Mouse (Mus musculus) ovary, postnatal 36 days (tissue): ENCODE results near the gene Rpl29.

Source experiments
- DNase-seq: peaks from one replicate; pipeline ENCODE4 v3.0.0; 2022; ENCODE audit warnings: low spot score, mixed read lengths

Rpl29 gene

DNA sequence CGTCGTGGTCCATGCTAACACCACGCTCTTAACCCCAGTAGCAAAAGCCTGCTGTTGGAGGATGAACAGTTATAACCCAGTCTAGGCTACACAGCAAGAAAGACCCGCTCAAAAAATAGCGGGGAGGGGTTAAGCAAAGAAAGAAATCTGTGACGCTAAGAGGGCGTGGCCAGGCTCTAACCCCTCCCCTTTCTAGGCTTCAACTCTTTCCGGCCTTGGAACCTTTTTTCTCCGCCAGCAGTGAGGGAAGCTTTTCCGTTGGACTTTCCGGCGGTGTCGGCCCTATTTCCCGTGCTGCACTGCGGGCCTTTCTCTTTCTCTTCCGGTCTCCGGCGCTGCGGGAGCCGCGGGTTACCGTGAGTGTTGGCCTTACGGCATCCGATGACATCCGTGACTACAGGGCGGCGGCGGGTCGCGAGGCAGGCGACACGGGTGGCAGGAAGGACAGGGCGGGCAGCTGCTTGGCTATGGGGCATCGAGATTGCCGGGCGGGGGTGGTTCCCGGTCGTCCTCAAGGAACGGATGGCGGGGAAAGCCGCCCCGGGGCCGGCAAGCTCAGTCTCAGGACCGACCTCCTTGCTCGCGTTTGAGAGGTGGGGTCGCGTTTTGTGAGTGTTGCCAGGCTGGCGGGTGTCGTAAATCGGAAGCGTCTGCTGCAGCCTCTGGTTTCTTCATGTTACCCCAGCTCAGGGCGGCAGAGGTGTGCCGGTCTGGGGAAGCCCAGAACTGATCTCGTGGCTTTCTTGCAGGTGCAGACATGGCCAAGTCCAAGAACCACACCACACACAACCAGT lies at the start of gene Rpl29:
Rpl29 (plus strand) TSS at position 234 of the 794 bp plus-strand sequence.
- peak; percentile 94 for DNase-seq

DNA sequence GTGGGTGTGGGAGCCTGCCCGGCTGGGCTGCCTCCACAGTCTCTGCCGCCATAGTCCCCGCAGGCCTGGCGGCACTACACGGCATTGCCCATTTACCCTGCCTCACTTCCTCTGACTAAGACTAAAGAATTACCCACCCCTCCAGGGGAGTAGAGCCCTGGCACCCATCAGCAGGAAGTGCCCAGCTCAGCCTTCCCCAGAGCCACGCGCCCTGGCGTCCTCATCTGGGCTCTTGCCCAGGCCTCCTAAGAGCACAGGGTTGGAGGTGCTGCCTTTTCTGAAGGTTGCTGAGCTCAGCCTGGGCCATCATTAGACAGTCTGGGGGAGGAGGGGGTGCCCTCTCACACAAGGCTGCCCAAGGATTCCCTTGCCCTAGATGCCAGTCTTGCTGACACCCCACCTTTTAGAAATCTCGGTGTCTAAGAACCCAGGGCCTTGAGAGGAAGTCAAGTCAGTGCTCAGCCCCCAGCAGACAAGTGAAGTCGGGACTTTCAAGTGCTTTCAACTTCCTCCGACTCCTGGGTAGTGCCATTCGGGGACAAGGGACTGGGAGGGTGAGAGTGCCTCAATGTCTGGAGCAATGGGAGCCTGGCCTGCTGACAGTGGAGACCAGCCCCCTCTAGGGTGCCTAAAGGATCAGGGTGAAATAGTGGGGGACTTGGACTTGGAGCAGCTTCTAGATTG lies 42.9 kb upstream of the Rpl29 start:
- peak; percentile 31 for DNase-seq

DNA sequence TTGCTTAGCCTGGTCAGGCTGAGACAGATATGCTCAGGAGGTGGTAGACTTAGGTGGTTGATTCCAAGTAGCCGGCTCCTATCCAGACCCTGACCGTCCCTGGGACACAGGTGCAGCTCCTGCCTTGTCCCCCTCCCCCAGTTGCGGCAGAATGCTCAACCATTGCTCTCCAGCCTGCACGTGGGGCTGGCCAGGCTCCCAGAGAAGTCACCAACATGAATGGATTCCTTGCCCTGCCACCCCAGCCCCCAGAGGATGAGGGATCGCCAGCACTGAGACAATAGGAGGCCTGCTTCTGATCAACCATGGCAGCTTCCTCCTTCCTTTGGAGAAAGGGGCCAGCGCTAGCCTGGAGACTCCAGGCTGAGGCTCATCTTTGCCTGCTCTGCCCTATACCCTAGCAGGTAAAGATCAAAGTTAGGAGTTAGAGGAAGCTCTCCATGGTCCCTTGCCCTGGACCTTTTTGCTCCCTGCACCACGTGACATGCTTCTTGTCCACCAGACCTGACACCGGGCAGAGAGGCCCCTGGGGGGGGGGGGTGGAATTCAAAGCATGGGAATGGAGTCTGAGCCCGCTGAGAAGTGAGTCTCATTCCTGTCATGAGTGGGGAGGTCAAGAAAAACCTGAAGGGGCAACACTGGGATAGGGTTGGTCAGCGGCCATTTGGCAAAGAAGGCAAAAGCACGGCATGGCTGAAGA lies 36.3 kb upstream of the Rpl29 start:
- DNase-seq: no peak

DNA sequence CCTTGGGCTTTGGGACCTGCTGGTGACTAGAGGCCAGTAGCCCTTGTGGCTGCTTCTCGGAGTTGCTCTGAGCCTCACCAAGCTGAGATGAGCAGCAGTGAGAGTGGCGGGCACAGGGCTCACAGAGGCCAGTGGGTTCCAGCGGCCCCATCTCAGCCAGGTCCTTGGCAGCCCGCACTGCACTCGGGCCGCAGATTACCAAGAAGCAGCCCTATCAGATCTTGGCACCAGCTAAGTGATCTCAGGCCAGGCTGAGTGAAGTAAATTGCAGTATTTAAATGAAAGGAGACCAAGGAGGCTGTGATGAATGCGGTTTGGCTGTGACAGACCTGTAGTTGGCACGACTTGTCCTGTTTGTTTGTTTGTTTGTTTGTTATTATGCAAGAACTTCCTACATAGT lies 35.7 kb upstream of the Rpl29 start:
- DNase-seq: no peak

DNA sequence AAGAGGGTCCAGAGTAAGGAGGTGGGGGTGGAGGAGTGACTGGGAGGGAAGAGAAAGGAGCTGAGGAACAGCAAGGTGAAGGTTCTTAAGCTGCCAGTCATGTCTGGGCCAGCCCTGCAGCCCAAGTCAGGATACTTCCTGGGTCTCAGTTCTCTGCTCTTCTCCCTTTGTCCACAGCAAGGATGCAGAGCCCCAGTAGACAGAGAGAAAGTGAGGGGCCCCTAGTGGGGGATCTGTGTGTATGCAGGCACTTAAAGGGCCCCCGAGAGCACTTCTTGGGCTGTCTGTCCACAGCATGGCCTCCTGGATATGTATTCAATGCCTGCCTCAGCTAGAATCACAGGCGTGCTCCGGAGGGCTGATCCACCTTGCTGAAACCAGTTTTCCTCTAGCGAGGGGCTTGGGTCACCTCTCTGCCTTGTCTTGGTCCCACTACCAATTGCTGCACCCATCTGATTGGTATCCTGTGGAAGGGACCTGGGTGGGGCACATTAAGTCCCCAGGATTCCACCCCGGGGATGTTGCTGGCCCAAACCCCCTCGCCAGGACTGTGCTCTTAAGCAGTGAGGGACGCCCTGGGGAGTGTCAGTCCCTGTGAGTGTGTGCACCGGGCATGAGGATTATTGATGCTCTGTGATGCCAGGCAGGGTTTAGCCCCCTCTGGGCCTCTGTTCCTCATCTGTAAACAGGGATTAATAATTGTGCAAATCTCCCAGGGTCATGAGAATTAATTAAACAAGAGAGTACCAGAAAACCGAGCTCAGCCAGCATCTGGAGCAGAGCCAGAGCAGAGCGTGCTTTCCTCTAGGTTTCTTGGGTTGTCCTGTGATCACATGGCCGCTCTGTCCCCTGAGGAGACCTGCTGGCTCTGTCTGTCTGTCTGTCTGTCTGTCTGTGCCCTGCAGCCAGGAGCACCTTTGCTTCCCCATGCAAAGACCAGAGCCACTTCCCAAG lies 34.3 kb upstream of the Rpl29 start:
- DNase-seq: no peak

DNA sequence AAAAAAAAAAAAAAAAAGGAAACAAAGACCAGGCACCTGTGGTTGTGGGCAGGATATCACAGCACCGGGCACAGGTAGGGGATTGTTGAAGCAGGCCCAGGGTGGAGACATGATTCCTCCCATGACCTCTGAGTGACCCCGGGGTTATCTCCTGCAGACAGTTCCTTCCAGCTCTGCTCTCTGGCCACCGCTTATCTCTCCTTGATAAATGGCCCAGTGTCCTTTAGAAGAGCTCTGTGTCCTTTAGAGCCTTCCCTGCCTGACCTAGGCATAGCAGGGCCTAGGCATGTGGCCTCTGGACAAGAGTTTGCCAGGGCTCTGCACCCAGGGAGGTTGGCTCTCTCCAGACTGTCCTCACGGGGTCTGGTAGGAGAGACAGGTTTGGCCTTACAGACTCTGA lies 31.5 kb upstream of the Rpl29 start:
- DNase-seq: no peak

DNA sequence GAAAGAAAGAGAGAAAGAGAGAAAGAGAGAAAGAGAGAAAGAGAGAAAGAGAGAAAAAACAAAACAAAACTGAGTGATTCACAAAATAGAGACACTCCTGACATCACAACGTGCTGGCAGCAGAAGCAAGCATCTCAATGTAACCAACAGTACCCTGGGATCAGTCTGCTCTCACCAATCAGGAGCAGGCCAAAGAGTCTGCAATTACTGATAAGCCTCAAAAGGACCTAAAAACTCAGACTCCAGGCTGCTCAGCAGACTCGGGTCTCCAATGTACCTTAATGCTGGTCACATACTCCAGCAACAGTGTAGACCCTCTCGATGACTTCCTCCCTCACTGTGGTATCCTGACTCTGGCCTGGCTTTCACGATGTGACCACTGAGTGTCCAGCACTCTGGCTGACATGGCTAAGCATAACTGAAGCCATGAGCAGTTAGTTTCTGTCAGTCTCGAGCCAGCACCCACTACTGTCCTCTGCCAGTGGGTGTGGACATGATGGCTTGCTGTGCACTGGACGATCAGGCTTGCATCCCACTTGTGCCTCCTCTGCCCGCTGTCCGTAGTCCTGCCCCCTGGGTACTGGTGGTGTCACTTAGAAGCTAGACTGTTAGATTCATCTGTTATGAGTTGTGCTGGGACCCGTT lies 30.5 kb upstream of the Rpl29 start:
- no peak for DNase-seq

DNA sequence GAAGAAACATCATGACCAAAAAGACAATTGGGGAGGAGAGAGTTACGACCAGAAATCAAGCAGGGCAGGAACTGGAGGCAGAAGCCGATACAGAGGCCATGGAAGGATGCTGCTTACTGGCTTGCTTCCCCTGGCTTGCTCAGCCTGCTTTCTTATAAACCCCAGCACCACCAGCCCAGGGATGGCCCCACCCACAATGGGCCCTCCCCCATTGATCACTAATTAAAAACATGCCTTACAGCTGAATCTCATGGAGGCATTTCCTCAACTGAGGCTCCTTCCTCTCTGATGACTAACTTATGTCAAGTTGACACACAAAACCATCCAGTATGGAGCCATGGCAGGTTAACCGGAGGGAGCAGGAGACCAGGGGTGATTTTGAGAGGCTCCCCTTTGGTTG lies 29.4 kb upstream of the Rpl29 start:
- no peak for DNase-seq

DNA sequence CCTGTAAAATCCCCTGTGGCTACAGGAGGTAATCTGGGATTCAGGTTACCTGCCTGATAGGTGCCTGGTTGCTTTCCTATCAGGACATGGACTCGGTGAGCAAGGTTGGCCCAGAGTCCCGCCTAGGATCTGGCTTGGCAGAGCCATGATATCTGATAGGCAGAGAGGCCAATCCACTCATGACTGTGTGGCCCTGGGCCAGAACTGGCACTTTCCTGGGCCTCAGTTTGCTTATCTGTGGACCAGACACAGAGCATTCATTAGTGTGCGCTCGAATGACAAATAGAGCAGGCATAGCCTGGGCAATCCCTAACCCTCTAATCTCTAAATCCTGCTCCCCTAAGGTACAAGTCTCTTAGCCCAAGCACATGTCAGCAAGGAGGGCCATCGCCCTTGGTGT lies 27.1 kb upstream of the Rpl29 start:
- no peak for DNase-seq

DNA sequence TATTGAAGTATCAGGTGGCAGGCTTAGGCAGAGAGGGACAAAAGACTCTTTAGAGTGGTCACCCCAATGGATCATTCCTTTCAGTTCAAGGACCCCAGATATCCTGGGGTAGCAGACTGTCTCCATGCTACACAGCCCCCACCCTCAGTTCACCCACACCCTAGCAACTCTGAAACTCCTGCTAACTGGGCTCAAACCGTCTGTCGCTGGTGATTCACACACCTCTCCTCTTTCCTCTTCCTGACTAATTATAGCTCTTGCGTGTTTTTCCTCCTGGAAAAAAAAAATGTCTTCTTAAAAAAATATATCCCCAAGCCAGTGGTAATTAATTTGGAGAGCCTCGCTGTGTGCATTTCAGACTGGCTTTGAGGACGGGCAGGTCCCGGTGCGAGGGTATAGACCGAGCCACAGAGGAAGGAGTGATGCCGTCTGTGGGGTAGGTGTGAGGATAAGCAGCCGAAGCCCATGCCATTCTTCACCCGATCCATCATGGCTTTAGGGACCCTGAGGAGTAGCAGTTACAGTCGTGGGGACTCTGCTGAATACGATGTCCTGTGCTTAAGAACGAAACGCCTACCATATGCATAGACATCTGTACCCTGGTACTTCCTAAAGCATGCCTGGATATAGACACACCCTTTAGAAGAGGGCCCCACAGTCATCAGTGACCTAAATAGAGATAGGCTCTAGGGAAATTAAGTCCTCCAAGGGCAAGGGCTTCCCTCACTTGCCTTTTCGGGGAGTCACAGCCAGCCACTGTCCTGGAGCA lies 26.5 kb upstream of the Rpl29 start:
- no peak for DNase-seq

DNA sequence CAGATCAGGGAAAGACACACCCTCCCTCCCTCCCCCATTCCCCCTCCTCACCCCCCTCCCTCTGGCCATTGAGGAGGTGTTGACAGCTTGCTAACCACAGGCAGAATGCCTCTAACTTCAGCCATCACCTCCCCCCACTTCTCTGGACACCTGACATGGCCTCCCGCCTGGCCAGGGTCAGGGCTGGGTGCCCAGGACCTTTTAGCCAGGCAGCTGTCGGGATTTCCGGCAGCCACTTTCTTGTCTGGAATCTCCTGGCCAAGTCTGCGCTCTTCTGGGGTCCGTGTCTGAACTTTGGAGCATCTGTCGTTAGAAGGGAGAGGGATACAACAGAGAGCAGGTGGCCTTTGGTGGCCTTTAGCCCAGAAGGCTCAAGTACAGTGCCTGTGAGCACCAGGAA lies 24.0 kb upstream of the Rpl29 start:
- DNase-seq: no peak

DNA sequence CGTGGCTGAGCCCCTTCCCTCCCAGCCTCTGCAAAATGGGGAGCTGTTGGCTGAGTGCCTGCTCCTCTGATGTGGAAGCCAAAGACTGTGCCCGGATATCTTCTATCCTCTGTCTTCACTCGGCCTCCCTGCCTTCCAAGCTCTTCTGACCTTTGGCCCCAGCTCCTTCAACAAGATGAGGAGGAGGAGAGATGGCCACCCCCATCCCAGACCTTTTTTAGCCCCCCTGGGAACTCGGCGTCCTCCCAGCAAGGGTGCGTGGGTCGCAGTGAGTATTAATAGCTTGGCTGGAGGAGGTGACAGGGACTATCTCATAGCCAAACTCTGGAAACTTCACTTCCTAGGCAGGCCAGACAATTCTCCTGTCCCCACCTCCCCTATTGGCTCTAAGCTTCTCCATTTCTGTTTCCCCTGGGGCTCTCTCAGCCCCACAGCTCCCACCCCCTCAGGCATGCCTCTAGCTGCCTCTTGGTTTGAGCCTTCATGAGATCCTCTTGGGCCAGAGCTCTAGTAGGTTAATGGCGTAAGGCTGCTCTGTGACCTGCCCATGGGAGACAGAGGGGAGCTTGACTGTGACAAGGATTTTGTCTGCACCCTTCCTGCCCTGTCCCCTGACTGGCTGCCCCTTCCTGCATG lies 22.7 kb upstream of the Rpl29 start:
- no peak for DNase-seq

DNA sequence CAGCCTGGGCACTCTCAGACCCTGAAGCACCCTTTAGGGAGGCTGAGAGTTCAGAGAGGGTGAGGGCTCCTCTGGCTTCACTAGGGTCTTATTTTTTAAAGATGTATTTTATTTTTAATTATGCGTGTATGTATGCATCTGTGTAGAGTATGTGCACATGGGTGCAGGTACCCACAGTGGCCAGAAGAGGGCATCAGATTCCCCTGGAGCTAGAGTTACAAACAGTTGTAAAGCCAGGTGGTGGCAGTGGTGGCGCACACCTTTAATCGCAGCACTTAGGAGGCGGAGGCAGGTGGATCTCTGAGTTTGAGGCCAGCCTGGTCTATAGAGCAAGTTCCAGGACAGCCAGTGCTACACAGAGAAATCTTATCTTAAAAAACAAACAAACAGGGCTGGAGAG lies 20.2 kb upstream of the Rpl29 start:
- no peak for DNase-seq

DNA sequence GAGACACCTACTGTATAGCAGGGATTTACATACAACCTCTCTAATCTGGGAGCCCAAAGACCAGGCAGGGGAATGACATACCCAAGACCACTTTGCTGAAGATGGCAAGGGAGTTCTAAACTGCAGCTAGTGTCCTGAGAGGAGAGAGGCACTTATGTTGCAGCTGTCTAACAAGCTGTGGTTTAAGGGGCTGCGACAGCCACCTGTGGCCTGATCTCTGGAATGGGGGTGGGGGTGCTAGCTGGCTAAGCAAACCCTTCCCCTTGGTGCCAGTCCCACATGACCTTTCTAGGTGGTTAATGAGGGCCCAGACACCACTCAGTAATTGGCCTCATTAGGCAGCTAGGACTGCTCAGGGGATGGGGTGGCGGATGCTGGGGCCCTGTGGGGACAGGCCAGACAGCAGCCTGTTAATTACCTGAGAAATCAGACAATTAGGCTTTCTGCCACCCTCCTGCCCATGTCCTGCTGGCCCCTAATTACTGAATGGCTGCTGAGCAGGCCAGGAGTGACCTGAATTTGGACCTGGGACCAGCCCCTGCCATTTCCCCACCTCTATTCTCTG lies 19.1 kb upstream of the Rpl29 start:
- no peak for DNase-seq

DNA sequence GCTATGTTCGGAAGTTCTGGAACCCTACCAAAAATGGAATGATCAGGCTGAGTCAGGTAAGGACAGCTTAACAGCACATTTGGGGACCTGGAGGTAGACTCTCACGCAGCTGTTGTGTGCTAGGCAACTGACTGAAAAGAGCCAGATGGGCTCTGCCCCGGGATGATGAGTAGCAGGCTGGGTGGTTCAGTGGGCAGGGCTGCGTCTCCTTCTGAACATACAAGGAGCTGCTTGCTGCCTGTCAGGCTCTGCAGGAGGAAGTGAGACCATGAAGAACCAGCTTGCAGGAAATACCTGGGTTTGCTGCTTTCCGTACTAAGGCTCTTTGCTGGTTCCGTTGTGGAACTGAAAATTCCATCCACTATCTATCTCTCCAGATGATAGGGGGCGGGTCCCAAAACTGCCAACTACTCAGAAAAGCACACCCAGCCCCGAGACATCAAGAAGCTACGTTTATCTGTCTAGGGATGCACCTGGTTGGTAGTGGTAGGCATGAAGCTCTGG lies 18.1 kb upstream of the Rpl29 start:
- no peak for DNase-seq

DNA sequence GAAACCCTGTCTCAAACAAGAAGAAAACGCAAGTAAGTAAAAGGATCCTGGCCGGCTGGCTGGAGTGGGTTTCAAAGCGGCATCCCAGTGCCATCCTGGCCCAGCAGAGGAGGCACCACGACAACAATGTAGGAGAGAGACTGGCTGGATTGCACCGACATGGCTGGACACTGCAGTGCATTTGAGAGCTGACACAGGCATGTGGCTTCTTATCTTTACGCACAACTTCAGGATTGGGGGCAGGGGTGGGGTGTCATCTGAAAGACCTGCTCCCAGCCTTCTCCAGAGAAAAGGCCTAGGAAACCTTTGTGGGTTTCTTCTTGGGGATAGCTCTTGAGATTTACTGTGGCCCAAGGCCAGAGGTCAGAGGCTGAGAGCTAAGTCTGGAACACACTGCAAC lies 17.5 kb upstream of the Rpl29 start:
- DNase-seq: no peak

DNA sequence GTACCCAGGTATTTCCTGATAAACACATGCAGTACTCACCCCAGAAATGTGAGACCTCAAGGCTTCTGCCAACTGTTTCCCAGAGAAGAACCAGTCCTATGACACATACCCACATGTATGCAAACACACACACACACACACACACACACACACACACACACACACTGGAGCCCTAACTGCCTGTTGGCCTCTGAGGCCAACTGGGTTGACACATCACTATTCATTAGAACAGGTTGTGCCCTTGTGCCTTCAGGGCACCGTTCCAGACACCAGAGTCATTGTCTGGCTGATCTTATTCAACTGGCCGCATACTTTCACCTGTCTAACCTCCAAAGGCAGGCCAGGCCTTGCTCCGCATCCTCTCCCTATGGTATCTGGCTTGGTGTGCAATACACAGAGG lies 17.0 kb upstream of the Rpl29 start:
- DNase-seq: no peak

DNA sequence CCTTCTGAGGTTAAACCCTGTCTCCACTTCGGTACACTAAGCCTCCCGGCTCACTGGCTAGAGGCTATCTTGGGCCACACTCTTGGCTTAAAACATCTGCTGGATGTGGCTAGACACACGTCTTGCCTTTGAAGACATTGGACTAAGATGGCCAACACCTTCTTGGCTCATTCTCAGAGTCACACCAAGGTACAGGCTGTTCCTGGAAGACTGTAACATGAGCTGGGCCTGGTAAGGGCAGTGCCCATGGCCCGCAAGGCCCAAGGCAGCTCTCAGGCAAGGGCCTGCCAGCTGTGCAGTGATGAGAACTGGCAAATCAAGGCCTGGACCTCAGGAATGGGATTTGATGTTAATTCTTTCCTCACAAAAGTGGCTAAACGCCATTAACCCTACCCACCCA lies 15.6 kb upstream of the Rpl29 start:
- DNase-seq: no peak

DNA sequence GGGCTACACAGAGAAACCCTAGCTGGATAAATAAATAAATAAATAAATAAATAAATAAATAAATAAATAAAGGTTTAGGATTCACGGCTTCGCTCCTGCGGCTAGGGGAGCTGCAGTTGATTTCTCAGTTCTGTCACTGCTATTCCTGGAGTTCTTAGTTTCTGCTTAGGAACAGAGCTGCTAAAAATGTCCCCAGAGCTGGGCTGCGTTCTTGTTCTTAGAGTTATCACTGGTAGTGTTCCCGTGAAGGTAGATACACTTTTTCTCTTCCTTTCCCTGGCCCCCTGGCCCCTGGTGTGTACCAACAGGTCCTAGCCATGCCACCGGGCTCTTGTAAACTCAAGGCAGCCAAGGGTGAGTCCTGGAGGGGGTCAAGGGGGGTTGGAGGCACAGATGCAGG lies 12.4 kb upstream of the Rpl29 start:
- no peak for DNase-seq
